Mouse (Mus musculus): ENCODE results near the gene Galntl6.
A peak's percentile ranks its signal among the peaks of the same experiment; 100 is the strongest.

Gene Galntl6

DNA sequence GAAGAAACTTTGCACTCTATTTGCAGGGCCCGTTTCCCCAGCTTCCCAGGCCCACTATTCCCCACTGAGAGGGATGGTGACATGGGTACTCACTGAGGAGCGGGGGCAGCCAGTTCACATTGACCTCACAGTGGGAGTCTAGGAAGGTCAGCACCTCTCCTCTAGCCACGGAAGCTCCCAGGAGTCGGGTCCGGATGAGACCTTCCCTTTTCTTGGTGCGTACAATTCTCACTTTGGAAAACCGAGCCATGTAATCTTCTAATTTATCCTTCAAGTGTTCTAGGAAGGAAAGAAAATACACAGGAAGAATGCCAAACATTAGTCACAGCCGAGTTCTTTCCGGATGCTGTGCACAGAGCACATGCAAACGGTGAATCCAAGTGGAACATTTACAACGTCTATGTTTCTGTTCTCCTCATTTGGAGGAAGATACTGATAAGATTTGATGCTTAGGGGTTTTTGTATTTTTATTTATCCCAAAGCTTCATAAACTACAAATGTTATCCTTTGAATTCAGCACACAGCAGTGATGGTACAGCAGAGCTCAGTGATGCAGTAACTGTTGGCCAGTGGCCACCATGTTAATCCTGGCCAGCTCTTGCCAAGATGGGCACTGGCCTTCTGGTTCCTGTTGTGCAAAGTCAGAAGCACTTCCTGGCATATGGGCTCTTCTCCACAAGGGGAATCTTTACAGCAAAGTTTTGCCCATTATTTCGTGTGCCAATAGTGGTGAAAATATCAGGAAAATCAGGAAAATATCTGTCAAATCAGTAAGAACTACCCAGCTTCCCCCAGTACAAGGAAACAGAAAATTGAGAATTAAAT, 949.9 kb downstream of the Galntl6 start:
- DNase-seq (ENCODE audit: low spot score in 2 of 2) = no peak

DNA sequence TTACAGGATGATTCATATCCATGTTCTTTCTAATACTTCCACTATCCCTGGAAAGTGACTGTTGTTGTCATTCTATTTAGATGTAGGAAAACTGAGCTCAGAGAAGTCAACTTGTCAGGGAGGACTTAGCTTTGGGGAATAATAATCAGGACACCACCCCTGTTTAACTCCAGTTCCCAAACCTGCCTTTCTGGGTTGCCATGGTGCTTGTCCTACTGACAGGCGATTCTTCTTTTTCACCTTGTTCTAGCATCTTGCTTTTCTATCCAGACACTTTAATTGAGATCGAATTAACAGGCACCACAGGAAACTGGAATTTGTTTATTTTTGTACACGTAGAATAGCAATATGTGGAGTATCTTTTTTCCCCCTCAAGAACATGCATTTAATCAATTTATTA, 953.3 kb downstream of the Galntl6 start:
- DNase-seq (ENCODE audit: low spot score in 2 of 2) = no peak

DNA sequence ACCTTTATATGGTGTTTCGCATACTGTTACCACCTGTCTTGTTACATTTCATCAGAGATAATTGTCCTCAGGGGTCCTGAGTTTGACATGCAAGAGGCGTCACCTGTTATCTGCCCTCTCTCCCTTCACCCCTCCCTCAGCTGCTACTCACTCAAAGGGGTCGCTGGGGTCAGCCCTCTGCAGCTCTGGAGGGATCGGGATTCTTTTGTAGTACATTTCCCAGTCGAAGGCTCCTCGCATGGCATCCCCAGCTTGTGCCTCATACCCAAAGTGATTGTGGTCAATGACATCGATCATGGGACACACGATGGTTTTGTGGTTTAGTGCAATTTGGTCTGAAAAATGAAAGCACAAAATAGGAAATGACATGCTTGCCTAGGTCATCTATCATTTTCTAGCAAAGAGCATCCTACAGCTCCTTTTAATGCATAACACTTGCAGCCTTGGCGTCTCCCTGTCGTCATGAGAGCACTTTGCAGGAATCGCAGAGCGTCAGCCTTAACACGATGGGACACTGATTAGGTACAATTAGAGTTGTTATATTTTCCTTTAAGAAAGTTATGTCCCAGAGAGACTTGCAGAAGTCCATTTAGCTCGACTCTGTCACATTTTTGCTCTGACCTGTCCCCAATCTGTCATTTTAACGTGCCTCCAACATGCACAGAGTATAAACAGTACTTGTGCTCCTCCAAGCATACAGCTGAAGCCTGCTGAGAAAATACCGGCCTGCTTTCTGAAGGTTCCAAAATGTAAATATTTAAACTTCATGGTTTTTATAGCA, 954.1 kb downstream of the Galntl6 start:
- no peak for DNase-seq (ENCODE audit: low spot score in 2 of 2)

DNA sequence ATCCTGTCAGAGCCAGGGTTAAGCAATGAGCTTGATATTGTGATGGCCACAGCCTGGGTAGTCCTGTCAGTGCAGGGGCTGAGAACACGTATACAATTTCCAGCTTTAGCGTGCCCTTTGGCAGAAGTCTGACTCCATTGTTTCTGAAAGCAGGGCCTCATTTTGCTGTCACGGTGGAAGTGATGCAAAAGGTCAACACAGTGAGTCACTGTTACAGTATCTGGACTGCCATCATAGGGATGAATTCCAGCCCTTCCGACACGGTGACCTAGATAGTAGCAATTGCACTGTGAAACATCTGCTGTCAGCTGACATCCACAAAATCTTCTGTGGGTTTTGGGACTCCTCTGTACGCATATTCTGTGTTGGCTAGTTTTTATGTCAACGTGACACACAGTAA, 956.9 kb downstream of the Galntl6 start:
- DNase-seq (ENCODE audit: low spot score in 2 of 2) = no peak

DNA sequence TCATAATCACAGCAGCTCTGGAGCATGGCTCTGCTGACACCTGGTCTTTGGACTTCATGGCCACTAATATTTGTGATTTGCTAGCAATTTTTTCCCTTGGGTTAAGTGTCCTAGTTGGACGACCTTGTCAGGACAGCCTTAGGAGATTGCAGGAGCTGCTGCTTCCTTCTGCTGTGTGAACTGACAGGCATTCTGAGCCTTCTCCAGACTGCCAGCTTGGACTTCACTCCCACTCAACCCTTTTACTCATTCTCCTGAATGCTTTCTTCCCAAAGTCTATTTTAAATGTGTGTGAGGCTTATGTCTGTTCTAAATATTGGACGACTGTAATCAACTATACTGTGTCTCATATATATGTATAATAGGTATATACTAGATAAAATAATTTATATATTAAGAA, 971.3 kb downstream of the Galntl6 start:
- DNase-seq (ENCODE audit: low spot score in 2 of 2) = no peak

DNA sequence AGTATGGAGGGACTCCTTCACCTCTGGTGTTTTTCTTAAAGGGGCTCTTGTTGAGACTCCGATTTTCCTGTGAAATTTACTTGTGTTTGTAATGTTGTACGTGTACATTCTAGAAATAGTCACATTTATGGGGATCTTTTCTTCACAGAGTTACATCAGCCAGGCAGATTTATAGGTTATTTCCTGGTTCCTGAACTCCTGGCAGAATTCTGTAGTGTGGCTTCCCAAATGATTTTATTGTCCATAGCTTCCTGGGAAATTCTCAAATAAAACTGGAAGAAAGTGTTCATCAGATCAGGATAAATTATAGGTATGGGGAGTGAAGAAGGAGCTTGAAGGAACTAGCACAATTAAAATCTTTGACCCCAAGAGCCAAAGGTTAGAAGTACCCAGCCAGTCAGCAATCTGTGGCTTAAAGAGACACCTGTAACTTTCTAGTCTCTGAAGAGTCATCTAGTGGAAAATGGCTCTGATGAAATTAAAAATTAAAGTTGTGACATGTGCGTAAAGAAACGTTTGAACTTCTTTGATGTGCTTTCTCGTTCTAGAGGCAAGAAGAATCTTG, 972.5 kb downstream of the Galntl6 start:
- no peak for DNase-seq (ENCODE audit: low spot score in 2 of 2)

DNA sequence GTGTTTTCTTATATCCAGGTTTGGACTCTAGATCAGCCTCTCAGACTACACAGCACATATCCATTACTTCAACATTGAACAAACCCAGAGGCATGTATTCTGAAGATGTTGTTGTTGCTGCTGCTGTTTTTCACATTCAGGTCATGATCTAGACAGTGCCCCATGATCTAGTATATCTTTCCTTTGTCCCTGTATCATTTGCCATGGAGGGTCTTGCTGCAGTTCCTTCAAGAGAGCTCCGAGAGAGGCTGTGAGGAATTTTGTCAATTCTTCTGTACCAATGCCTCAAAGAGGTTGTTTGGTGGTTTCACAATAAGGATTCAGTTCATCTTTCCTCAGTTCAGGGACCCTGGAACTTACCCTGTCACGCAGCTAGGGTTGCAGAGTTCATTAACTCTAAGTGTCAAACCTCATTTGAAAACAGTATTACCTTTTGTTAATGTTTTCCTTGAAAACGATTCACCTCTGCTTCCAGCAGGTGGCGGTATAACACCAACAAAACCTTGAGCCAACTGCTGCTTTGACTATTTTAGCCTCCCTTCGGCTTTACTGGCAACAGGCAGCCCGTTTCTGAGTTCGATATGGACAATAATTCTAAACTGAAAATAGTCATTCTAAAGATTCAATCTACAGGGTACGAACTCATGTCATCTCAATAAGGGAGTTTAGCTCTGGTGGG, 973.1 kb downstream of the Galntl6 start:
- peak in 1 of 2 experiments; percentile 1 for DNase-seq (ENCODE audit: low spot score in 2 of 2)

DNA sequence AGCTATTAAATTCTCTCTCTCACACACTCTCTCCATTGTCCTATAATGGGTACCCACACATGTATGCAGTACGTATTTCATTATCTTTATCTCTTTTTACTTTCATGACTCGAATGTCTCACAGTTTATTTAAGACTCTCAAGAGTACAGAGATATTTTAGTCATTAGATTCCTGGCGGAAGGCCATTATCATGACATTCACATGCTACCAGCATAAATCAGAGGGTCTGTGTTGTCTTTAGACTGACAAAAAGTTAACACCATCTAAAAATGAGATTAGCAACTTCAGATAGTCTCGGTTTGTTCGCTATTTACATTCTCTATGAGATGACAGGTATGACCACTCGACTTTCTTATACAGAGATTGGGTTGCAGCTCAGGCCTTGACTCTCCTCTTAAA, 985.4 kb downstream of the Galntl6 start:
- no peak for DNase-seq (ENCODE audit: low spot score in 2 of 2)

DNA sequence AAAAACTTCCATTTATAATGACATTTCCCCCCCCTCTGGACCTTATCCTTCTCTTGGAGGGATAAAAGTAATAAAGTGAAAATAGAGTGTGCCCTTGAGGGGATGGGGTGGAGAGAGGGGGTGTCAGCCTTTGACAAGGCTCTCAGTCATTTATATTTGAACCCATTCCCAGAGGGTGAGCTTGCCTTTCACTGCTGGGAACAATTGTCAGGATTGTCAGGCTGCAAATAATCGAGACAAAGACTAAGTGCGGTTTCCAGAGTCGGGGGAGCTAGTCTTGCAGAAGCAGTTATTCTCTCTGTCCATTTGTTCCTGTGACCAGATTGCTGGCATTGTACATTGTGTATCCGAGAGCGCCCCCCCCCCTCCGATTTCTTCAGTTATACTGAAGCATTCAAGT, 988.9 kb downstream of the Galntl6 start:
- DNase-seq (ENCODE audit: low spot score in 2 of 2) = no peak

DNA sequence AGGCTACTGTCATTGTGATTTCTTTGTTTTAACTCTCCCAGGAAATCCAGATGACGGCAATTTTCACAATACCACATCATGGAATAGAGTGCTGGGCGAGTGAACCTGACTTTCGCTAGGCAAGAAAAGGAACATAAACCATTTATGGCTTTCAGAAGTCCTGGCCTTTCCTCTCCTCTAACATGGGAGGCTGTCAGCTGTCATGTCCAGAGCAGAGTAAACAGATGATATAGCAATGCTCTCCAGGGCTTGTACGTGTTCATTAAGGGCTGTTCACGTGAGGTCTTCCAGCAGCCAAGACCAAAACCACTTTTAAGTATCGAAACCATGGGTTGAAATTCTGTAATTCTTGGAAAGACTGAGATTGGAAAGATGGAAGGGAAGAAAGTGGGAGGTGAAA, 989.3 kb downstream of the Galntl6 start:
- DNase-seq (ENCODE audit: low spot score in 2 of 2) = no peak

DNA sequence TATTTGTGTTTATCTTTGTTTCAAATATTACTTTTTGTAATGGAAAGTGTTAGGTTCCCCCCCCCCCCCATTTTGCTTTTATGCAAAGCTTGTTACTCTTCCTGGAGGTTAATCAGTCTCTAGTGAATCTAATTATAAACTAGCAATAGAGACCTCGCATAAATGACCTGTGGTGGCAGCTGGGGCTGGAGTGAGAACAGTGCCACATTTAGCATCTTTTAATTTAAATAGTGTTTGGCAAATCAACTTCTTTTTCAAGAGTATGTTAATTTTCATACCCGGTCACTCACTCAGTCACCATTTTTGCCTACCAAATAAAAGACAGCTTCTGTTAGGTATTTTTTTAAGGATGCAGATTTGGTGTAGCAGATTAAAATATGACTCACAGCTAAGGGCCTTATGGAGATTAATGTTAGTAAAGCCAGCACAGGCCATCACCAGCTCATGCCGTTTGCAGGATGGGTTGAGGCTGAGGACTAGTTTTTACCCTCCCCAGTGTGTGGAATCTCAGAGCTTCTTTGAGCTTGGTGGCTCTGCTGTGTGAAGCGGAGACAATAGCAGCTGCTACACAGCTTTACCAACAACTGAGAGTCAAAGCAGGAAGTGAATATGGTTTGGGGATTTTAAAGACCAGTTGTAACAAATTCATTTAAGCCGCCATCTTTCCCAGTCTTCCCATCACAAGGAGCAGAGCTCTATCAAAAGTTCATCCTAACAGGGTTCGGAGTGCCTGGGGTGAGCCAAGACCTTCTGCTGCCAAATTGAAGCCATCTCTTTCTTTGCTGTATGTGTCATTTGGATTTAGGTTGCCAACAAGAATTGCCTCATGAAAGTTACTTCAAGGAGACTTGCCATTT, 990.0 kb downstream of the Galntl6 start:
- no peak for DNase-seq (ENCODE audit: low spot score in 2 of 2)

DNA sequence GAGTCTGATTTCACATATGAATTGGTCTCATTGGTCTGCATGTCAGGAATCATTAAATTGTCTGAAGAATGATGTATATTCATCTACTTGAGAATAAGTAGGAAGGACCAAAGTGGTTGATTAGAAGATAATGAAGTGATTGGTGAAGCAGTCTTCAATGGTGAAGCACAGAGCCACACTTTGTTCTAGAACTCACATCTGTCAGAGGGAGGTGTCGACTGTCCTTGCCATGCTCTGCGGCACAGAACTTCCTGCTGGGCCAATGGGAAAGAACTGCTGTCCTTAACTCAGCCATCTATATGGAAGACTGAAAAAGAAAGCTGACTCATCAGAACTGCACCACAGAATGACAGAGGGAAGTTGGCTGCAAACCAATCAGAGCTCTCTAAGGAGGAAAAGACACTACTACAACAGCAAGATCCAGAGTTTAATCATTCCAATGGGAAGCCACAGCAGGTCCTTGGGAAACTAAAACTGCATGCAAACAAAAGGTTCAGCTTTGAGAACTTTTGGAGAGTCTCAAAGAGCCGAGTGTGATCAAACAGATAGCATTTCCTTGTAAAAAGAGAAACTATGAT, 992.0 kb downstream of the Galntl6 start:
- no peak for DNase-seq (ENCODE audit: low spot score in 2 of 2)

DNA sequence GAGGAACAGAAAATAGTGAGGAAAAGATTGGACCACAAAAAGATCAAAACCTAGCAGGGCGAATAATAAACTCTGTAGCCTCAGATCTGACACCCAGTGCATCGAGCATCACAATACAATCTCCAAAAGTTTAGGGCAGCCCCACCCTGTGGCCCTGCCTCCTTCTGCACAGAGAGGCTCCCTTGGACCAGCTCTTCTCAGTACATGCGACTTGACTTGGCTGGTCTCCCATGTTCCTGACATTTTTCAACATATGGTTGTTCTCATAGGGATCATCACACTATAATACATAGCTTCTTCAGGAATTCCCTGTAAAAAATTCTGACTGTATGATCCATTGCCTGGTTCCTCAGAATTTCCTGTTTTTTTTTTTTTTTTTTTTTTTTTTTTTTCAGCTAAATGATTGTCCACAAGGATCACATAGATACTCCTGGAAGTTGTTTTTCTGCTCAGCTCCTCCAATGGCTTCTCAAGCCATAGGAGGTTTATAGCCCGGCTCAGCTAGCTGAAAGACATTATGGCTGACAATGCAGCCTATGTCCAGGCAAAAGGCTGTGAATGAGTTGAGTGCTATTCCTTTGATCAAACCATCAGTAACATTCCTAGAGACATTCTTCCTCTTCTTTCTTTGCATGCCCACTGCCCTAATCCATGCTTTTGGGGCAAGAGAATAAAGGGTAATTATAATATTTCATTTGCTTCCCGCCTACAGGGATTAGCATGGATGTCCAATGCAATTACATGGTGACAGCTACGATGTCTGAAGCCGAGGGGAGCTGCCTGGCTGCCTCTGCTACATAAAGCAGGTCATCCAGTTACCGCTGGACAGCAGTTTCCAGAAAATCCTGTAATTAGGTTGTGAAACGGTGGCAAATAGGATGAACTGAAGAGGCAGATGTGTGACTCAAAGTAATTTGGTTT, 993.5 kb downstream of the Galntl6 start:
- DNase-seq (ENCODE audit: low spot score in 2 of 2) = no peak

DNA sequence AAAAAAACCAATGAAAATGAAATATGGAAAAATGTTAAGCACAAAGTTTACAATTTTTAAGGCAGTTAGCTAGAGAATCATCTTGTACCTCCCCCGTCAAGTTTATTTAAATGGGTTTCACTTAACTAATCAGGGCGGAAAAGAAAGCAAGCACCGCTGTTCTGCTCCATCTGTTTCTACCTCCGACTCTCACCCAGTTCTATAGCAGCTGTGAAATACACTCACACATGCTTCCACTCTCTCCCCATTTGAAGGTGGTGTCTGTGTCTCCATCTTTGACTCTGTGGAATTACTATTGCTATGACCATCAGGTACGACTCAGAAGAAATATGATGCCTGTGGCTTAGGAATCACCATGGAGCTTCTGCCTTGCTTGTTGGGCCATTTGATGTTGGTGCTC, 1019.1 kb downstream of the Galntl6 start:
- DNase-seq (ENCODE audit: low spot score in 2 of 2) = no peak

DNA sequence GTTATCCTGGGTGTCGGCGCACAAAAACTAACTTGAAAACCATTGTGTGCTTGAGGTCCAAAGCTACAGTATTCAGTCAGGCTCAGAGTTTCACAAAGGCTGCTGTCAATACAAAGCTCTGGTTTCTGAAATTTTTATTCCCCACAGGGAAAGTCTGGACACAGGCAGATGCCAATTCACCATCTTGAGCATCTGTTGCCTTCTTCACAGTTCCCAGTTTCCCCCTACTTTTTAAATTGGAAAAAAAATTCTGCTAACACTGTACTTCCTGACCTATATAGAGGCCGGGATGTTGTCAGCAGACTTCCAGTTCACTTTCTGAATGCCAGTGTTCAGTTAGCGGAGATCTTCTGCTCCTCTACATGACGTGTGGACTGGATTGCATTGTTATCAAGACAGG, 1020.3 kb downstream of the Galntl6 start:
- no peak for DNase-seq (ENCODE audit: low spot score in 2 of 2)

DNA sequence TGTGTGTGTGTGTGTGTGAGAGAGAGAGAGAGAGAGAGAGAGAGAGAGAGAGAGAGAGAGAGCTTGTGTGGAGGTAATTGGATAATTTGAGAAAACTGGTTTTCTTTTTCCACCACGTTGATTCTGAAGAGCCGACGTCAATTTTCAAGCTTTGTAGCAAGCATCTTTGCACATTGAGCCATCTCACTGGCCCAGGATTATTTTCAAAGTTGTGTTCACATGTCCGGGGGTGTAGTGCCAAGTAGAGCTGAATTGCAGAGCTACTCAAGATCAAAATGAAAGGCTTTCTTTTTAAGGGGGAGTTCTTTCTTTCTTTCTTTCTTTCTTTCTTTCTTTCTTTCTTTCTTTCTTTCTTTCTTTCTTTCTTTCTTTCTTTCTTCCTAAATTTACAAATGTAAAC, 1022.3 kb downstream of the Galntl6 start:
- no peak for DNase-seq (ENCODE audit: low spot score in 2 of 2)

DNA sequence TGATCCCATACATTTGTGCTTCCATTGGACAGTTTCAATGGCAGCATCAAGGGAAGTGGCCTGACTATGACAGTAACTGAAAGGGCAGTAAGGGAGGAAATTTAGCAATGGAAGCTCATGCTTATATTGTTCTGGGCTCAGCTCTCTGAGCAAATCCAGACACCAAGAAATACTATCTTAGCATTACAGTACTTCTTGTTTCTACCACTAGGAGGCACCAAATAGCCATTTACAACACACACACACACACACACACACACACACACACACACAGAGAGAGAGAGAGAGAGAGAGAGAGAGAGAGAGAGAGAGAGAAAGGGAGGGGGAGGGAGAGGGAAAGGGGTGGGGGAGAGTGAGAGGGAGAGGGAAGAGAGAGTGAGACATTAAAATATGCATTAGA, 1023.6 kb downstream of the Galntl6 start:
- DNase-seq (ENCODE audit: low spot score in 2 of 2) = no peak

DNA sequence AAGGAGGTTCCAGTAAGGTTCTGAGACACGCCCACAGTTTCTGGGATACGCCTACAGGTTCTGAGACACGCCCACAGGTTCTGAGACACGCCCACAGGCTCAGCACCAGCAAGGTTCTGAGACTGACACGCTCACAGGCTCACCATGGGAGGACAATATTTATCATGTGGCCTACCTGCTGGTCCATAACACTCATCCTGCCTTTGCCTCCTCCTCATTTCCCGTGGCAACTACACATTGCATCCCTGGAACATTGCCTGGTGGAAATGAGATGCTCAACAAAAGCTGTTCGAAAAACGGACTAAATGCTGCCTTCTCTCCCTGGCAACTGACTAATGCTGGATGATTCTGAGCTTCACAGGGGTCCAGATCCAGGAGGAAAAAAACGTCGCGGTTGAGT, 1033.0 kb downstream of the Galntl6 start:
- DNase-seq (ENCODE audit: low spot score in 2 of 2) = no peak

DNA sequence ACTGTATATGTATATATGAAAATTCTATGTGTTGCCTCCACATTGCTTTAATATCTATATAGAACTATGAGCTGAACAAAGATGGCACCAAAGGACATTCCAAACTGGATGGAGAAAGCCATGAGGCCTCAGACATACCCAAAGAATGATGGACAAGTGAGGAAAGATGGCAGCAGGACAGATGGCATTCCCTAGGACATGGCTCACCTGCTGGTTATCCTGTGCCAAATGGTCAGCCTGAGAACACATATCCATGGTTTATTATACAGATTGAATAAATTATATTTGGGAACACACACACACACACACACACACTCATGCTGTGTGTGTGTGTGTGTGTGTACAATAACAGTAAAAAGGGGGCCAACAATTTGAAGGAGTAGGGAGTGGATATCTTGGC, 1063.4 kb downstream of the Galntl6 start:
- DNase-seq (ENCODE audit: low spot score in 2 of 2) = no peak

DNA sequence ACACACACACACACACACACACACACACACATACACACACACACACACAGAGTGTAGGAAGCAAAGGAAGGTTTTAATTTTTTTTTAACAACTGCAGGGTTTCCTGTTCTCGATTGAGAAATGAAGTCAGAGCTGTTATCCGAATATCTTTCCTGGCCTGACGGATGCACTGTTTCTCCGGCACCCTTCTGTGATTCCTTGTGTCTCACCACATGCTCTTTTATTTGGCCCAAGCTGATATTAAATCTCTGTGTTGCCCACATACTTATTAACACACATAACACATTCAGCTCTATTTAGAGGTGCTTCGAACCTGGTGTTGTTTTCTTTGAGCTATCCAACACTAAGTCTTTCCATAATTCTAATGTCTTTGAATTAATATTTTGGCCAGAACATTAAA, 1069.0 kb downstream of the Galntl6 start:
- no peak for DNase-seq (ENCODE audit: low spot score in 2 of 2)

All from heart, adult 9 months (tissue).